Mouse (Mus musculus) CH12.LX (cell line): Measurements from ENCODE around the gene Zfp874a.

Experiments
- MAZ ChIP-seq: IDR thresholded peaks from 2 replicates; pipeline ENCODE4 v1.6.1; 2012; ENCODE audit warnings: low read depth, mild to moderate bottlenecking, inconsistent platforms, low read length, improper control_type of control experiment, moderate library complexity
- POLR2A ChIP-seq: IDR thresholded peaks from 2 replicates; pipeline ENCODE4 v1.6.1; 2011; ENCODE audit warnings: low read depth, mild to moderate bottlenecking, improper control_type of control experiment, low read length

GRCm38 (mm10) chr13:67500908-67501307, 49.5 kb upstream of the Zfp874a start:
- TF ChIP-seq MAZ (no peak), POLR2A (no peak)
